Mouse (Mus musculus) adipocyte (in vitro differentiated cells): ENCODE data around the gene Mrgprb1.
"Not testable (repeated sequence)": the region's sequence is repeated elsewhere in the genome, so short reads cannot be mapped to it uniquely, and the experiment has no call there.

Source experiments
- DNase-seq: peaks from one replicate; pipeline ENCODE4 v3.0.0-alpha.2; 2016; ENCODE audit warnings: low spot score

Mrgprb1 gene

GRCm38 (mm10) chr7:48456242-48456641 lies at the start of gene Mrgprb1:
Gene Mrgprb1, minus strand, starts transcription at chr7:48456342.
- no peak for DNase-seq

- no peak for DNase-seq
Measured at GRCm38 (mm10) chr7:48499221-48499620, 43.1 kb upstream of the Mrgprb1 start, which contains the start of gene Mrgprx2. Gene Mrgprx2, minus strand, starts transcription at chr7:48499321.

GRCm38 (mm10) chr7:48436581-48436980 lies 19.6 kb downstream of the Mrgprb1 start:
- no peak for DNase-seq

- not testable (repeated sequence) for DNase-seq
Measured at GRCm38 (mm10) chr7:48435936-48436335, 20.2 kb downstream of the Mrgprb1 start.
